Mouse (Mus musculus) liver, adult 2 months (tissue): ENCODE measurements at regions not wholly inside any gene's neighbourhood (a gene's known extent, or its start where the extent isn't known, plus 50 kb on each side); places are given as distances from the start of the nearest gene placed in this dataset.

Source experiments
- CTCF ChIP-seq: fragments of 200-500 bp; IDR thresholded peaks from 2 replicates; pipeline ENCODE4 v1.5.1; 2011; ENCODE audit warnings: low read depth, low read length, control low read depth
- POLR2A ChIP-seq: fragments of 200-500 bp; IDR thresholded peaks from 2 replicates; pipeline ENCODE4 v1.6.1; 2011; ENCODE audit warnings: low read length, control low read depth; ENCODE audit not compliant: insufficient read depth; ENCODE audit errors: extremely low read depth

DNA sequence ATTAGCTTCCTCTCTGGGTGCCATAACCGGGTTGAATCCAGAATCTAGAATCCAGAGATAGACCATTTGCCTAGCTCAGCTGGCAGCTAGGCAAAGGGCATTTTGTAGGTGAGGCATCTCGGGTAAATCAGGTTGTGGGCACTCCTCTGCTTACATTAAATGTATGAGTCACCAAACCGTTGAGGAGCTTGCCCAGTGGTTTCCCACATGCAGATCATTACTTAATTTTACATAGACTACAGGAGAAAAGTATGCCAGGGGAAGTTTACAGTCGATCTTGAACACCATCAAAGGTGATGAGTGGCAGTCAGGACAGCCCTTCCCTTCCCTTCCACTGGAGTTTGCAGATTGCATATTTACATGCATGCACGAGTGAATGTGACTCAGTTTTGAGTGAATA is 128.5 kb upstream of the Peli2 start:
- no peak for TF ChIP-seq CTCF
- no peak for TF ChIP-seq POLR2A
